Mouse (Mus musculus) cerebellum, adult 11-12 months (tissue): ENCODE measurements around the gene BC030499.
A peak's percentile ranks its signal among the peaks of the same experiment; 100 is the strongest.

ENCODE experiments used
- DNase-seq: peaks from one replicate; pipeline ENCODE4 v3.0.0; 2022

The BC030499 gene

GRCm38 (mm10) chr11:78310861-78311511 is 20.3 kb downstream of the BC030499 start:
- no peak for DNase-seq

GRCm38 (mm10) chr11:78313662-78314061 is 23.0 kb downstream of the BC030499 start:
- DNase-seq: no peak

DNA sequence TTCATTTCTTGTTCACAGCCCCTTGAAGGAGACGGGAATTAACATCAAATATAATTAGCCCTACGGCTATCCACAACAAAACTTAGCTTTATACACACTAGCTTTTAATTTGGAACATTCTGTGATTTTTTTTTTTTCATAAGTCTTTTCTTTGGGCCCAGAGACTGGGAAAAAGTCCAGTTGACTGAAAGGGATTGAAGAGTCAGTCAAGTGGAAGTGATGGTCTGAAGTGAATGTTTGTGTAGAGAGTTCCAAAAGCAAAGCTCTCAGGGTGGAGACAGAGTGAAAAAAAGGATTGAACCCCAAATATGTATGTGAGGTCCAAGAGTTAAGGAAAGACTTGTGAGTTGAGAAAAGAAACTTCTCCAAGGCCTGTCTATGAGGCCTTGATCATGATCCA is 27.8 kb downstream of the BC030499 start:
- no peak for DNase-seq

DNA sequence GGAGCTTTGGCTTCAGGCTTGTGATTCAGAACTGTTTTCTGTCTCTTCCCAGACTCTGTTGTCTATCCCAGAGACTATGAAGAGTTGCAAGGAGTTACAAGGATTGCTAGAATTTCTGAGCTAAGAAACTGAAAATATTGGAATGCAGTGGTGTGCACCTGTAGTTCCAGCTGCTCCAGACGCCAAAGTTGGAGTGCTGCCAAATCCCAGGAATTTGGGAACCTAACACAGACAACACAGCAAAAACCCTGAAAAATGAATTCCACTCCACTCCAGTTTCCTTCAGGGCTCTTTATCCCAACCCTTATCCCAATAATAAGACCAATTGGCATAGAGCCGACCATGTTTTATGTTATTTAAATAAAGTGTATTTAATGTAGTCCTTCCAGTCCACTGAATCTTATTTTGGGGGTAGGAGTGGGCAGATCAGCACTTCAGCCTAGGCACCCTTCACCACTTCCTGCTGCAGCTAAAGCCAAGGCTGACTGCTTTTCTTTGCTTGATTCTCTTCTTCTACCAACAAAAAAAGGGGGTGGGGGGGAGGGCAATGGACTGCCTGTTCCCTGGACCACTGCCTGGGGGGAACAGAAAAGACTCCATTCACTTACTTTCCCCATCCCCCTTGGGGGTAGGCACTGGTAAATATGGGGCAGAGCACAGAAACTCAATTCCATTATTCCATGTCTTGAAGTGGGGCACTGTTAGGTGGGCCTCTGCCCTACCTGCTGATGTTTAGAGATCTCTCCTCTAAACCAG is 31.6 kb downstream of the BC030499 start:
- DNase-seq: peak; percentile 24

GRCm38 (mm10) chr11:78322860-78323259 is 32.2 kb downstream of the BC030499 start, which contains the start of gene Aldoc:
TSS of gene Aldoc (plus strand) at chr11:78322968.
- peak; percentile 96 for DNase-seq

GRCm38 (mm10) chr11:78324000-78324785 is 33.6 kb downstream of the BC030499 start:
- DNase-seq: peak; percentile 69

GRCm38 (mm10) chr11:78324965-78325364 is 34.3 kb downstream of the BC030499 start:
- DNase-seq: peak; percentile 46

DNA sequence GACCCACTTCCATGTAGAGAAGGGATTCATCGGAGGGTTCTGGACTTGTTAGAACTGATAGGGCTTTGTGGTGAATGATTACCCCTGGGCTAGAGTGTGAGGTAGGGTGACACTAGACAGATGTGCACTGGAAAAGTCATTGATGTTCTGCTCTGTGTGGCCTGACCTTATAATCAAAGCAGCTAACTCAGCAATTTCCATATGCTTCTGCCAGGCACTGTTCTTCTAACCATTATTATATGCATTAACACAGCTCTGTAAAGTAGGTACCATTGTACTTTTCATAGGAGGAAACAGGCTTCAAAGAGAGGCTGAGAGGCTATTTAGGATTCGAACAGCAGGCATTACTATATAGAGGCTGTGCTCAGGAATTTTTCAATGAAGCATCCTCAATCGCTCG is 36.6 kb downstream of the BC030499 start:
- no peak for DNase-seq

DNA sequence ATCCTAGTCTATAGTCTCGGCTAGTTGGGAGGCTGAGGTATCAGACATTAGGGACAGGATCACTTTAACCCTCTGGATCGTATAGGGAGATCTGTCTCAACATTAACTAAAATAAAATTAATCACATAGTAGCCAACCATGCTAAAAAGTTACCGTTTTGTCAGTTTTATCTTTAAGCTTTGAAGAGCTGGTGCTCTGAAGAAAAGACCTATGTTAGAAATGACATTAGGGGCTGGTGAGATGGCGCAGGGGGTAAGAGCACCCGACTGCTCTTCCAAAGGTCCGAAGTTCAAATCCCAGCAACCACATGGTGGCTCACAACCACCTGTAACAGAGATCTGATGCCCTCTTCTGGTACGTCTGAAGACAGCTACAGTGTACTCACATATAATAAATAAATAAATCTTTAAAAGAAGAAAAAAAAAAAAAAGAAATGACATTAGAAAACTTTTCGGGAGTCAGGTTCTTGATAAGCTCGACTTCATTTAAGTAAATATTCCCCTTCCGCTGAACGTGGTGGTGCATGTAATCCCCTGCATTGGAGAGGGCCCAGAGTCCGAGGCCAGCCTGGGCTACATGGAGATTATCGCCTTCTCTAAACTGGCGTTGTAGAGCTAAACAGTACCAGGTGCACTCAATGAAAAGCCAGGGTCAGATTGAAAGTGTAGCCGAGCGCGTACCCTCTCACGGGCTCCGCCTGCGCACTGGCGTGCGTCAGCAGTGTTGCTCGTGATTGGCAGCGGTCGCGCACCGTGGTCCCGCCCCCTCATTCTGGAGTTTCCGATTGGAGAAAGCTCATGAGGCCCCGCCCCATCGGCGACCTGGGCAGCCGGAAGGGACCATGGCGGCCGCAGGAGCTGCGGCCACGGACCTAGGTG is 37.2 kb downstream of the BC030499 start, which contains the start of gene Pigs:
Gene Pigs, plus strand, starts transcription at position 782 of the 878 bp plus-strand sequence.
- peak; percentile 96 for DNase-seq

DNA sequence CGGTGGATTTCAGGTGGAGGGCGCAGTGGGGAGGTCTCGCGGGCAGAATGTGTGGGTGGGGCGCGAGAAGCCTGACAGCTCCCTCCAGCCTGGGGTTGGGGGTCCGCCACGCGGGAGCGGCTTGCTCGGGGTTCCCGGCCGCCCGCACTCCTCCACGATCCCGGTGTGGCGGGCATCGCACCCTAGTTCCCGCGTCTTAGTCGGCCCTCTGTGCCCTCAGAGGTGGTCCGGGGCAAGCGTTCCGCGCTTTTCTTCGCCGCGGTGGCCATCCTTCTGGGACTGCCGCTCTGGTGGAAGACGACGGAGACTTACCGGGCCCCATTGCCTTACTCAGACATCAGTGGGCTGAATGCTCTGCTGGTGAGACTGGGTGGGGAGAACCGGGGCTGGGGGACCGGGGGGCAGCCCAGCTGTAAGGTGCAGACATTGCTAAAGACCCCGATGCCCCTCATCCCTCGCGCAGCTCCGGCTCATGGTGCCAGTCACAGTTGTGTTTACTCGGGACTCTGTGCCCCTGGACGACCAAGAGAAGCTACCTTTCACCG is 37.9 kb downstream of the BC030499 start:
- DNase-seq: no peak

GRCm38 (mm10) chr11:78332676-78333075 is 42.0 kb downstream of the BC030499 start:
- no peak for DNase-seq

- no peak for DNase-seq
Observed at GRCm38 (mm10) chr11:78333992-78334391, 43.4 kb downstream of the BC030499 start.

- no peak for DNase-seq
Observed at GRCm38 (mm10) chr11:78337040-78337439, 46.4 kb downstream of the BC030499 start.

DNA sequence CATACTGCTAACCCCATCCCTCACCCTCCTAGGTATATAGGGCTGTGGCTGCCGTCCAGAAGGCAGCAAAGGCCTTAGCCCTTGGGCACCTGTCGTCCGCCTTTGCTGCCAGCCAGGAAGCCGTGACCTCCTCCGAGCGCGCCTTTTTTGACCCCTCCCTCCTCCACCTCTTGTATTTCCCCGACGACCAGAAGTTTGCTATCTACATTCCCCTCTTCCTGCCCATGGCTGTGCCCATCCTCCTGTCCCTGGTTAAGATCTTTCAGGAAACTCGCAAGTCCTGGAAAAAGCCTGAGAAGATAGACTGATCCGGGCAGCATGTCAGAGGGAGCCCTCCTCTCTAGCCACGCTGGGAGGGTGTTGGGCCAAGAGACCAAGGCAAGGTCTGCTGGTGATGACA is 51.1 kb downstream of the BC030499 start:
- DNase-seq: no peak

GRCm38 (mm10) chr11:78343381-78344327 is 53.0 kb downstream of the BC030499 start, which contains the start of gene Unc119:
TSS of gene Unc119 (plus strand) at chr11:78343482.
- peak; percentile 75 for DNase-seq

DNA sequence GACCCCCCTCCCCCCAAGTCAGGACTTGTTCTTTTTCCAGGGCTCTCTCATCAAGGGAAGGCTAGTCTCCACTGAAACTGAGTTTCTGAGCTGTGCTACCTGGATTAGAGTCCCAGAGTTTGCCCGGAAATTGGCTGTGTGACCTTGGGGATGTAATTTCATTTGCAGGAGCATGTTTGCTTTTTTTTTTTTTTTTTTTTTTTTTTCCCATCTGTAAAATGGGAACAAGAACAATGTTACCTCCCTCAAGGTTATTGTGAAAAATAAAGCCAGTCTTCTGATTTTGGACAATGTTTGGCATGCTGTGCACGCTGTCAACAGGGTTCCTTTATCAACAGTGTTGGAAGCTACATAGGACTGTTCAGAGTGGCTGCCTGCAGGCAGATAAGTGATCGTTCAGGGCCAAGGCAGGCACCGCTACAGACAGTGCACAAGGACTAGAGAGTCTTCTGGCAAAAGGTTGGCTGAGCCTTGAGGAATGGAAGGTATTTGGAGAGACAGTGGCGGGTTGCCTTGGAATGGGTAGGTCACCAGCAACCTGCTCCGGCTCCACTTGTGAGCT is 53.8 kb downstream of the BC030499 start:
- DNase-seq: no peak

DNA sequence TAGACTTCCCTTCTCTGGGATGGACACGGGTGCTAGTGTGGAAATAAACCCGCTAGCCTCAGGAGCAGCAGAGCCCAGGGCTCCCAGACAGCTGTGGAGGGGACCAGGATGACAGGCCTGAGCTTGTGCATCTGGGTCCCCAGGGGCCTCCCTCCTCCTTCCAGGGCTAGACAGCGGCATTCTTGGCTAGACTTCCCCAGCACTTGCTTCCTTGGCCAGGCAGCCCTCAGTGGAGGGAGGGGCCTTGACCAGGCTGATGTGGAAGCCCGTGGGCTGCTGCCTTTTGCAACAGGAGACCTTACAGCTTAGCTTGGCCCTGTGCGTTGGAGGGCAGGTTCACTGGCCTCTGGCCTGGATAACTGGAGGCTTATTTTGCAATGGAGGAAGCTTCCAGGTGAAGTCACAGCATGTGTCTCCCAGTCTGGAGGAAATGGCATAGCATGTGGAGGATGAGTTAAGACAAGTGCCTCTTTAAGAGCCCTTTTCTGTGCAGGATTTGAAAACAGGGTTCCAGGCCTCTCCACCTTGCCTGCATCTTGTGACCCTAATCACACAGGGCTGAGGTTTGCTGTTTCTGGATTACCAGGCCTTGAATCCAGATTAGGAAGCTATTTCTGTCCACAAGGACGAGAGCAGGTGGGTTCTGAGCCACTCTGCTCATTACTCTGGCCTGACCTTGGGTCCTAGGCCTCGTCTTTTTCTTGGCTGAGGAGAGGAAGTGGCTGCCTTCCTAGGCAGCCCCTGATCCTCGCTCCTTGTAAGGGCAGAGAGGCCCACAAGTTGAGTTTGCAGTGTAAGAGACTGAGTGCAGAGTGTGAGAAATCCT is 54.5 kb downstream of the BC030499 start:
- no peak for DNase-seq

- no peak for DNase-seq
Observed at GRCm38 (mm10) chr11:78345801-78346200, 55.2 kb downstream of the BC030499 start.
